Mouse (Mus musculus) heart, embryonic 12.5 days (tissue): ENCODE measurements around the gene Ksr2. TPM values are rescaled to one million over a fixed set of nuclear protein-coding genes. Genes with fewer than 3 reads are reported as not detected.
"Not testable (repeated sequence)": the region's sequence is repeated elsewhere in the genome, so short reads cannot be mapped to it uniquely, and the experiment has no call there.

Experiments
- ATAC-seq: fragments of 200-750 bp; cut with Nextera tagmentation; 2 replicates; pipeline ENCODE4 v1.8.0; 2017; ENCODE audit warnings: moderate TSS enrichment, moderate library complexity; ENCODE audit not compliant: insufficient number of reproducible peaks, low FRiP score
- H3K27ac ChIP-seq: fragments of 300-500 bp; sonication (generic); 2 replicates; pipeline ENCODE4 v1.5.1; 2016; ENCODE audit warnings: mild to moderate bottlenecking, moderate library complexity; ENCODE audit not compliant: poor library complexity, severe bottlenecking
- H3K27me3 ChIP-seq: fragments of 300-500 bp; sonication (generic); replicated peaks from 2 replicates; pipeline ENCODE4 v1.6.1; 2016; ENCODE audit warnings: mild to moderate bottlenecking, moderate library complexity
- H3K36me3 ChIP-seq: fragments of 300-500 bp; sonication (generic); 2 replicates; pipeline ENCODE4 v1.6.1; 2016; ENCODE audit warnings: mild to moderate bottlenecking, moderate library complexity
- H3K4me1 ChIP-seq: fragments of 300-500 bp; sonication (generic); replicated peaks from 2 replicates; pipeline ENCODE4 v1.6.1; 2016; ENCODE audit warnings: mild to moderate bottlenecking
- H3K4me2 ChIP-seq: fragments of 300-500 bp; sonication (generic); 2 replicates; pipeline ENCODE4 v1.6.1; 2016; ENCODE audit warnings: mild to moderate bottlenecking, moderate library complexity
- H3K4me3 ChIP-seq: fragments of 300-500 bp; sonication (generic); 2 replicates; pipeline ENCODE4 v1.5.1; 2016; ENCODE audit warnings: mild to moderate bottlenecking
- H3K9ac ChIP-seq: fragments of 300-500 bp; sonication (generic); 2 replicates; pipeline ENCODE4 v1.6.1; 2016; ENCODE audit warnings: mild to moderate bottlenecking, moderate library complexity
- H3K9me3 ChIP-seq: fragments of 300-500 bp; sonication (generic); replicated peaks from 2 replicates; pipeline ENCODE4 v1.6.1; 2016; ENCODE audit warnings: mild to moderate bottlenecking, moderate library complexity
- WGBS: fragments of 180-500 bp; shearing (Covaris S2); methylation state at CpG from one replicate; pipeline ENCODE4 v1.1.7; 2016; 5-methylcytosine and 5-hydroxymethylcytosine counted together
- polyA plus RNA-seq: library from polyadenylated mRNA; unstranded; fragments of >200 nt; fragmentation: Nextera tagmentation; extraction: Ambion mirVana; gene quantifications from 2 replicates; pipeline ENCODE4 v1.2.1, GENCODE M21; 2016

The Ksr2 gene
- polyA plus RNA-seq, 1 experiment from 2014 or later = 0.15 TPM

DNA sequence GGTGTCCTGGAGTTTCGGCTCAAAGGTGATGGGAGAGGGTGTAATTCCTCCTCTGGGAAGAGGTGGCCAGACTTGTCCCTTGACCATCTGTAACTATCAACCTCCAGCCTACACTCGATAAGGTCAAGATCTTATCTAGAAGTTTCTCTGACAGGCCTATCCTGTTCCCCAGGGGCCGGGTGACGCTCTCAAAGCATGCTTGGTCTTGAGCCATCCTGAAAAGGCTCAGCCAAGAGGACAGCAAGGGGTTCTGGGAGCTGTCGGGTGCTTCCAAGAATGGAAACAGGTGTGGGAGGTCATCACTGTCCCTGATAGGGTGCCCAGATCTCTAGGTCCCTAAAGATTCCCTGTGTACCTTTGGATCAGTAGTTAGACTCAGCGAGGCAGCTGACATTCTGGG is 4.4 kb upstream of the Ksr2 start:
- 51% methylated on average over 6 of the region's 6 CpGs for WGBS
- Histone ChIP-seq H3K36me3 (no peaks in the 10 kb centered on the region), H3K27me3 (peaks cover 51% of the 10 kb centered on the region), H3K27ac (no peak overlapping the region), H3K9ac (no peak overlapping the region), H3K4me2 (no peak overlapping the region), H3K9me3 (no peaks in the 10 kb centered on the region), H3K4me3 (no peak overlapping the region), H3K4me1 (0 out of 2 replicates have a peak, but pooled peaks cover 6% of the 10 kb centered on the region)
- ATAC-seq = no peak

DNA sequence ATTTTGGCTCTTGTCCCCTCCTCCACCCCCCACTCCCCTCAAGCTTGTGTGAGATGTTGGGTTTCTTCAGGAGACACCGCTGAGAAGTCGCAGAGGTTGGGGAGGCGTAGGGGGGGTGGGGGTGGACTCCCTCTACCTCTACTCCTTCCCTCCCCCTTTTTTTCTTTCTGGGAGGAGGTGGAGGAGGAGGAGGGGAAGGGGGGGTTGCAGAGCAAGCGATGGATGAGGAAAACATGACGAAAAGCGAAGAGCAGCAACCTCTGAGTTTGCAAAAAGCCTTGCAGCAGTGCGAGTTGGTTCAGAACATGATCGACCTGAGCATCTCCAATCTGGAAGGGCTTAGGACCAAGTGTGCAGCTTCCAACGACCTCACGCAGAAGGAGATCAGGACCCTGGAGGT is 811 bp downstream of the Ksr2 start:
- H3K4me3 ChIP-seq = peak overlapping the region; percentile 80
- H3K9ac ChIP-seq = no peak overlapping the region
- 0 out of 2 replicates have a peak, but pooled peaks have one; percentile 4 for ATAC-seq
- H3K4me2 ChIP-seq = peak overlapping the region; percentile 97
- H3K4me1 ChIP-seq = 0 out of 2 replicates have a peak, but pooled peaks cover 6% of the 10 kb centered on the region
- H3K36me3 ChIP-seq = no peaks in the 10 kb centered on the region
- H3K27me3 ChIP-seq = peaks cover 87% of the 10 kb centered on the region
- no peak overlapping the region for H3K27ac ChIP-seq
- WGBS = 6% methylated on average over 10 of the region's 10 CpGs
- H3K9me3 ChIP-seq = no peaks in the 10 kb centered on the region; the same call in 1 of the 2 replicates

- no peak for ATAC-seq
- 0 out of 2 replicates have a peak, but pooled peaks cover 6% of the 10 kb centered on the region for H3K4me1 ChIP-seq
- no peaks in the 10 kb centered on the region for H3K36me3 ChIP-seq
- WGBS = 35% methylated on average over 19 of the region's 19 CpGs
- peaks cover 81% of the 10 kb centered on the region for H3K27me3 ChIP-seq
- no peak overlapping the region for H3K4me3 ChIP-seq
- no peak overlapping the region for H3K4me2 ChIP-seq
- no peak overlapping the region for H3K27ac ChIP-seq
- H3K9ac ChIP-seq = no peak overlapping the region
- H3K9me3 ChIP-seq = no peaks in the 10 kb centered on the region; the same call in 1 of the 2 replicates
Observed at GRCm38 (mm10) chr5:117415011-117415912, 1.5 kb downstream of the Ksr2 start.

GRCm38 (mm10) chr5:117417442-117417841 is 3.6 kb downstream of the Ksr2 start:
- H3K27me3 ChIP-seq = peaks cover 59% of the 10 kb centered on the region
- H3K27ac ChIP-seq = no peak overlapping the region
- H3K9me3 ChIP-seq = no peaks in the 10 kb centered on the region; the same call in 1 of the 2 replicates
- H3K36me3 ChIP-seq = no peaks in the 10 kb centered on the region
- H3K4me2 ChIP-seq = no peak overlapping the region
- 67% methylated on average over 2 of the region's 2 CpGs for WGBS
- H3K4me3 ChIP-seq = no peak overlapping the region
- ATAC-seq = no peak
- H3K9ac ChIP-seq = no peak overlapping the region
- 0 out of 2 replicates have a peak, but pooled peaks cover 6% of the 10 kb centered on the region for H3K4me1 ChIP-seq

GRCm38 (mm10) chr5:117433501-117433900 is 19.7 kb downstream of the Ksr2 start:
- ATAC-seq, H3K4me1 ChIP-seq: not testable (repeated sequence)
- WGBS = 81% methylated on average over 7 of the region's 7 CpGs

GRCm38 (mm10) chr5:117440261-117440660 is 26.5 kb downstream of the Ksr2 start:
- H3K4me2 ChIP-seq = no peak overlapping the region
- H3K27me3 ChIP-seq = no peaks in the 10 kb centered on the region
- WGBS = 89% methylated on average over 11 of the region's 11 CpGs
- H3K4me1 ChIP-seq = no peaks in the 10 kb centered on the region; the same call in 1 of the 2 replicates
- H3K36me3 ChIP-seq = no peaks in the 10 kb centered on the region
- H3K9me3 ChIP-seq = no peaks in the 10 kb centered on the region
- no peak overlapping the region for H3K4me3 ChIP-seq
- no peak for ATAC-seq
- H3K27ac ChIP-seq = no peak overlapping the region
- no peak overlapping the region for H3K9ac ChIP-seq

More at GRCm38 (mm10) chr5:117433501-117433900, 19.7 kb downstream of the Ksr2 start:
- not testable (repeated sequence) for H3K9me3 ChIP-seq, H3K27ac ChIP-seq, H3K9ac ChIP-seq, H3K4me2 ChIP-seq, H3K4me3 ChIP-seq, H3K27me3 ChIP-seq, H3K36me3 ChIP-seq

DNA sequence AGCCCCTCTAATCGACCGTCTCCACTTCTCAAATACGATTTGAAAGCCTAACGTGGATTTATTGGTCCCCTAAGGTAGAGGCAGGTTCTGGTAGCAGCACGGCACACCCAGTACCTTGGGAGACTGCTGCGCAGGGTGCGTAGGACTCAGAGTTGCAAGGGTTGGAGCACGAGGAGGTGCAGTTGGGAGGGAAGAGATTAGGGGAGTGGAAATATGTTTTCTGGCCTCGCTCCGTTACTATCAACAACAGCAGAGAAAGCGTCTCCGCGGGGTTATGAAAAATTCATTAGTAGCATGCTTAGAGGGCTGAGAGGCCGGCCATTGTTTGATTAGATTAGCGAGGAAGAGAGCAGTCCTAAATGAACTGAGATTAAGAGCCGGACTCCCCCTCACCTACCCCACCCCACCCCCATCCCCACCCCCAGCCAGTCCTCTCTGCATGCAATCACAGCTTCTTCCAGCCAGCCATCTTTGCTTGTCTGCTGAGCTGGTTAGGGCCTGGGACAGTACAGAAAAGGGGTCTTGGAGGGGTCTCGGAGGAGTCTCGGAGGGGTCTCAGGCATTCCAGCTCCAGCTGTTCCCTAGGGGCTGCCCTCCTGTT is 27.5 kb downstream of the Ksr2 start:
- WGBS = 43% methylated on average over 18 of the region's 18 CpGs
- no peak overlapping the region for H3K4me3 ChIP-seq
- ATAC-seq = no peak
- H3K9me3 ChIP-seq = no peaks in the 10 kb centered on the region
- no peak overlapping the region for H3K9ac ChIP-seq
- no peaks in the 10 kb centered on the region for H3K36me3 ChIP-seq
- no peak overlapping the region for H3K27ac ChIP-seq
- H3K27me3 ChIP-seq = no peaks in the 10 kb centered on the region
- peak overlapping the region; percentile 31; the same call in 1 of the 2 replicates for H3K4me2 ChIP-seq
- H3K4me1 ChIP-seq = no peaks in the 10 kb centered on the region; the same call in 1 of the 2 replicates

- H3K36me3 ChIP-seq = no peaks in the 10 kb centered on the region
- no peak overlapping the region for H3K4me3 ChIP-seq
- H3K4me1 ChIP-seq = no peaks in the 10 kb centered on the region; the same call in 1 of the 2 replicates
- no peaks in the 10 kb centered on the region for H3K9me3 ChIP-seq
- 88% methylated on average over 12 of the region's 12 CpGs for WGBS
- H3K4me2 ChIP-seq = no peak overlapping the region
- no peaks in the 10 kb centered on the region for H3K27me3 ChIP-seq
- no peak for ATAC-seq
- no peak overlapping the region for H3K9ac ChIP-seq
- H3K27ac ChIP-seq = no peak overlapping the region
Observed at GRCm38 (mm10) chr5:117442157-117442765, 28.5 kb downstream of the Ksr2 start.

GRCm38 (mm10) chr5:117443141-117443540 is 29.3 kb downstream of the Ksr2 start:
- H3K4me3 ChIP-seq = no peak overlapping the region
- no peak for ATAC-seq
- H3K36me3 ChIP-seq = no peaks in the 10 kb centered on the region
- no peak overlapping the region for H3K4me2 ChIP-seq
- no peak overlapping the region for H3K27ac ChIP-seq
- no peaks in the 10 kb centered on the region; the same call in 1 of the 2 replicates for H3K4me1 ChIP-seq
- H3K9me3 ChIP-seq = no peaks in the 10 kb centered on the region
- H3K9ac ChIP-seq = no peak overlapping the region
- no peaks in the 10 kb centered on the region for H3K27me3 ChIP-seq
- WGBS = 77% methylated on average over 4 of the region's 4 CpGs

- no peaks in the 10 kb centered on the region for H3K36me3 ChIP-seq
- H3K4me2 ChIP-seq = no peak overlapping the region
- WGBS = 83% methylated on average over 6 of the region's 6 CpGs
- no peaks in the 10 kb centered on the region; the same call in 1 of the 2 replicates for H3K4me1 ChIP-seq
- H3K4me3 ChIP-seq = no peak overlapping the region
- ATAC-seq = no peak
- no peak overlapping the region for H3K9ac ChIP-seq
- peaks cover 3% of the 10 kb centered on the region; the same call in 1 of the 2 replicates for H3K9me3 ChIP-seq
- no peak overlapping the region for H3K27ac ChIP-seq
- no peaks in the 10 kb centered on the region; the same call in 1 of the 2 replicates for H3K27me3 ChIP-seq
Observed at GRCm38 (mm10) chr5:117443902-117444301, 30.1 kb downstream of the Ksr2 start.

DNA sequence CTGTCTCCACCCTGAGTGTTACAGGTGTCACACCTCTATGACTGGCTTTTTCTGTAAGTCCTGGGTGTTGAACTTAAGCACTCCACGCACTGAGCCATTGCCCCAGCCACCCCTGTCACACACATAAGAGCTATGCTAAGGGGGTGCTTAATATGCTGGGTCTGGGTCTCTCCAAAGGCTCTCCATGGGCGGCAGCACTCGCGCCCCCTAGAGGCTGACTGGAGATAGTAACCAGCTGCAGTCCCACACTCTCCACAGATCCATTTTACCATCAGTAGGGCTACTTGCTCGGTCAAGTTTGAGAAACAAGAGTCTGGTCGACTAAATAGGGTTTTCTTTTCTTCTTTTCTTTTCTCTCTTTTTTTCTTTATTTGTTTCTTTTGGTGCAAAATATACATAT is 33.9 kb downstream of the Ksr2 start:
- no peak for ATAC-seq
- H3K9ac ChIP-seq = no peak overlapping the region
- no peaks in the 10 kb centered on the region for H3K36me3 ChIP-seq
- no peak overlapping the region for H3K27ac ChIP-seq
- H3K4me1 ChIP-seq = no peaks in the 10 kb centered on the region
- H3K9me3 ChIP-seq = peaks cover 3% of the 10 kb centered on the region; the same call in 1 of the 2 replicates
- 36% methylated on average over 6 of the region's 6 CpGs for WGBS
- H3K27me3 ChIP-seq = peaks cover 4% of the 10 kb centered on the region; the same call in 1 of the 2 replicates
- H3K4me3 ChIP-seq = no peak overlapping the region
- H3K4me2 ChIP-seq = no peak overlapping the region
